Mouse (Mus musculus) embryonic facial prominence, embryonic 10.5 days (tissue): ENCODE data around the gene Tmeff1. TPM values are rescaled to one million over a fixed set of nuclear protein-coding genes. Genes with fewer than 3 reads are reported as not detected.

Experiments
- DNase-seq: peaks from one replicate; pipeline ENCODE4 v3.0.0-alpha.2; 2017; ENCODE audit warnings: low spot score
- H3K27ac ChIP-seq: fragments of 300-500 bp; sonication (generic); replicated peaks from 2 replicates; pipeline ENCODE4 v1.5.1; 2016; ENCODE audit warnings: mild to moderate bottlenecking
- H3K27me3 ChIP-seq: fragments of 300-500 bp; sonication (generic); replicated peaks from 2 replicates; pipeline ENCODE4 v1.6.1; 2016; ENCODE audit warnings: low read depth, mild to moderate bottlenecking; ENCODE audit not compliant: poor library complexity, severe bottlenecking
- H3K36me3 ChIP-seq: fragments of 300-500 bp; sonication (generic); replicated peaks from 2 replicates; pipeline ENCODE4 v1.6.1; 2016; ENCODE audit warnings: mild to moderate bottlenecking, moderate library complexity
- H3K4me1 ChIP-seq: fragments of 300-500 bp; sonication (generic); 2 replicates; pipeline ENCODE4 v1.6.1; 2016
- H3K4me3 ChIP-seq: fragments of 300-500 bp; sonication (generic); 2 replicates; pipeline ENCODE4 v1.5.1; 2016; ENCODE audit warnings: mild to moderate bottlenecking, moderate library complexity
- H3K9me3 ChIP-seq: fragments of 300-500 bp; sonication (generic); 2 replicates; pipeline ENCODE4 v1.6.1; 2016; ENCODE audit warnings: mild to moderate bottlenecking
- WGBS: fragments of 180-500 bp; shearing (Covaris S2); methylation state at CpG from one replicate; pipeline ENCODE4 v1.1.7; 2016; 5-methylcytosine and 5-hydroxymethylcytosine counted together
- polyA plus RNA-seq: library from polyadenylated mRNA; unstranded; fragments of >200 nt; fragmentation: Nextera tagmentation; extraction: Ambion mirVana; gene quantifications from 2 replicates; pipeline ENCODE4 v1.2.1, GENCODE M21; 2016

Tmeff1 gene
- polyA plus RNA-seq, 1 experiment from 2014 or later: 110 TPM

GRCm38 (mm10) chr4:48596111-48596510 lies 11.1 kb downstream of the Tmeff1 start:
- peaks cover 8% of the 10 kb centered on the region; the same call in 1 of the 2 replicates for H3K9me3 ChIP-seq
- H3K4me1 ChIP-seq: peaks cover 7% of the 10 kb centered on the region; the same call in 1 of the 2 replicates
- WGBS: 97% methylated on average over 7 of the region's 7 CpGs
- H3K27me3 ChIP-seq: no peaks in the 10 kb centered on the region
- no peak for DNase-seq
- H3K4me3 ChIP-seq: no peak overlapping the region
- H3K27ac ChIP-seq: no peak overlapping the region
- peaks cover 55% of the 10 kb centered on the region for H3K36me3 ChIP-seq

- no peak for DNase-seq
- 43% methylated on average over 3 of the region's 3 CpGs for WGBS
- no peaks in the 10 kb centered on the region for H3K9me3 ChIP-seq
- H3K36me3 ChIP-seq: peaks cover 73% of the 10 kb centered on the region
- H3K4me3 ChIP-seq: no peak overlapping the region
- no peaks in the 10 kb centered on the region for H3K27me3 ChIP-seq
- H3K27ac ChIP-seq: no peak overlapping the region
- no peaks in the 10 kb centered on the region for H3K4me1 ChIP-seq
Measured at GRCm38 (mm10) chr4:48605650-48606049, 20.7 kb downstream of the Tmeff1 start.

- Histone ChIP-seq H3K9me3 (no peaks in the 10 kb centered on the region), H3K27ac (no peak overlapping the region), H3K4me1 (no peaks in the 10 kb centered on the region), H3K4me3 (no peak overlapping the region), H3K27me3 (no peaks in the 10 kb centered on the region), H3K36me3 (peaks cover 84% of the 10 kb centered on the region)
- 94% methylated on average over 9 of the region's 9 CpGs for WGBS
- DNase-seq: no peak
Measured at GRCm38 (mm10) chr4:48609485-48609884, 24.5 kb downstream of the Tmeff1 start.

- Histone ChIP-seq H3K27me3 (no peaks in the 10 kb centered on the region), H3K4me3 (no peak overlapping the region), H3K36me3 (peaks cover 82% of the 10 kb centered on the region), H3K27ac (no peak overlapping the region), H3K4me1 (no peaks in the 10 kb centered on the region), H3K9me3 (no peaks in the 10 kb centered on the region)
- DNase-seq: no peak
- 95% methylated on average over 6 of the region's 6 CpGs for WGBS
Measured at GRCm38 (mm10) chr4:48610251-48610650, 25.3 kb downstream of the Tmeff1 start.

GRCm38 (mm10) chr4:48615483-48615882 lies 30.5 kb downstream of the Tmeff1 start:
- Histone ChIP-seq H3K36me3 (peaks cover 93% of the 10 kb centered on the region), H3K4me1 (no peaks in the 10 kb centered on the region), H3K4me3 (no peak overlapping the region), H3K27me3 (no peaks in the 10 kb centered on the region), H3K9me3 (no peaks in the 10 kb centered on the region), H3K27ac (no peak overlapping the region)
- 95% methylated on average over 4 of the region's 4 CpGs for WGBS
- no peak for DNase-seq

- H3K4me3 ChIP-seq: no peak overlapping the region
- WGBS: 96% methylated on average over 15 of the region's 15 CpGs
- no peak for DNase-seq
- H3K27me3 ChIP-seq: no peaks in the 10 kb centered on the region
- no peaks in the 10 kb centered on the region for H3K9me3 ChIP-seq
- H3K36me3 ChIP-seq: peaks cover 92% of the 10 kb centered on the region
- H3K4me1 ChIP-seq: no peaks in the 10 kb centered on the region
- H3K27ac ChIP-seq: no peak overlapping the region
Measured at GRCm38 (mm10) chr4:48617201-48617600, 32.2 kb downstream of the Tmeff1 start.

GRCm38 (mm10) chr4:48620121-48620520 lies 35.1 kb downstream of the Tmeff1 start:
- WGBS: 95% methylated on average over 6 of the region's 6 CpGs
- DNase-seq: no peak
- no peak overlapping the region for H3K4me3 ChIP-seq
- H3K4me1 ChIP-seq: no peaks in the 10 kb centered on the region
- H3K36me3 ChIP-seq: peaks cover 97% of the 10 kb centered on the region
- H3K27ac ChIP-seq: no peak overlapping the region
- H3K9me3 ChIP-seq: no peaks in the 10 kb centered on the region
- H3K27me3 ChIP-seq: no peaks in the 10 kb centered on the region

- Histone ChIP-seq H3K27me3 (no peaks in the 10 kb centered on the region), H3K27ac (no peak overlapping the region), H3K4me3 (no peak overlapping the region), H3K9me3 (no peaks in the 10 kb centered on the region), H3K36me3 (peaks cover 97% of the 10 kb centered on the region), H3K4me1 (no peaks in the 10 kb centered on the region)
- DNase-seq: no peak
- WGBS: 92% methylated on average over 6 of the region's 6 CpGs
Measured at GRCm38 (mm10) chr4:48622246-48622645, 37.3 kb downstream of the Tmeff1 start.

- 92% methylated on average over 7 of the region's 7 CpGs for WGBS
- DNase-seq: no peak
- peaks cover 97% of the 10 kb centered on the region for H3K36me3 ChIP-seq
Measured at GRCm38 (mm10) chr4:48622946-48623345, 38.0 kb downstream of the Tmeff1 start.

GRCm38 (mm10) chr4:48624961-48625360 lies 40.0 kb downstream of the Tmeff1 start:
- WGBS: 79% methylated on average over 6 of the region's 6 CpGs
- Histone ChIP-seq H3K9me3 (no peaks in the 10 kb centered on the region), H3K4me3 (no peak overlapping the region), H3K4me1 (no peaks in the 10 kb centered on the region), H3K36me3 (peaks cover 98% of the 10 kb centered on the region), H3K27me3 (no peaks in the 10 kb centered on the region), H3K27ac (no peak overlapping the region)
- no peak for DNase-seq

More at GRCm38 (mm10) chr4:48622946-48623345, 38.0 kb downstream of the Tmeff1 start:
- Histone ChIP-seq H3K4me3 (no peak overlapping the region), H3K4me1 (no peaks in the 10 kb centered on the region), H3K27me3 (no peaks in the 10 kb centered on the region), H3K9me3 (no peaks in the 10 kb centered on the region), H3K27ac (no peak overlapping the region)

GRCm38 (mm10) chr4:48625836-48626235 lies 40.9 kb downstream of the Tmeff1 start:
- H3K27me3 ChIP-seq: no peaks in the 10 kb centered on the region
- no peak for DNase-seq
- H3K4me3 ChIP-seq: no peak overlapping the region
- peaks cover 98% of the 10 kb centered on the region for H3K36me3 ChIP-seq
- H3K4me1 ChIP-seq: peaks cover 4% of the 10 kb centered on the region; the same call in 1 of the 2 replicates
- 93% methylated on average over 9 of the region's 9 CpGs for WGBS
- no peaks in the 10 kb centered on the region for H3K9me3 ChIP-seq
- no peak overlapping the region for H3K27ac ChIP-seq

- Histone ChIP-seq H3K4me3 (no peak overlapping the region), H3K27ac (no peak overlapping the region), H3K4me1 (peaks cover 26% of the 10 kb centered on the region), H3K27me3 (no peaks in the 10 kb centered on the region), H3K9me3 (no peaks in the 10 kb centered on the region), H3K36me3 (peaks cover 87% of the 10 kb centered on the region)
- DNase-seq: no peak
- 95% methylated on average over 13 of the region's 13 CpGs for WGBS
Measured at GRCm38 (mm10) chr4:48629445-48629844, 44.5 kb downstream of the Tmeff1 start.

- no peak overlapping the region for H3K27ac ChIP-seq
- no peaks in the 10 kb centered on the region for H3K9me3 ChIP-seq
- WGBS: 59% methylated on average over 6 of the region's 6 CpGs
- peaks cover 84% of the 10 kb centered on the region for H3K36me3 ChIP-seq
- no peak overlapping the region for H3K4me3 ChIP-seq
- peaks cover 26% of the 10 kb centered on the region for H3K4me1 ChIP-seq
- DNase-seq: peak; percentile 70
- H3K27me3 ChIP-seq: no peaks in the 10 kb centered on the region
Measured at GRCm38 (mm10) chr4:48633529-48633928, 48.6 kb downstream of the Tmeff1 start.

GRCm38 (mm10) chr4:48634058-48634457 lies 49.1 kb downstream of the Tmeff1 start:
- peak; percentile 44 for DNase-seq
- H3K27me3 ChIP-seq: no peaks in the 10 kb centered on the region
- no peak overlapping the region for H3K27ac ChIP-seq
- H3K4me1 ChIP-seq: peaks cover 26% of the 10 kb centered on the region
- H3K9me3 ChIP-seq: no peaks in the 10 kb centered on the region
- 63% methylated on average over 2 of the region's 2 CpGs for WGBS
- H3K4me3 ChIP-seq: no peak overlapping the region
- H3K36me3 ChIP-seq: peaks cover 84% of the 10 kb centered on the region
